Comparison of ENCODE assay signal across 19 mouse cellular contexts in genomic region chr17:40717055-40717454, GRCm38 (mm10). TPM values are rescaled to one million over a fixed set of nuclear protein-coding genes. Genes with fewer than 3 reads are reported as not detected.
"Had no signal": no experiment of that assay in that cellular context is flagged by ENCODE, and none has a peak within 500 bp of the region (broad histone marks: within the 10 kb centered on the region; RNA-seq: fewer than 3 reads in every experiment).

No protein-coding gene starts in this region.

RNA-seq across cellular contexts. Expression of gene Esp1, which starts 9.9 kb away (rescaled TPM):
- total RNA-seq: midbrain, postnatal 0 days; monocyte, adult 5-6 weeks; neutrophil, adult 5-6 weeks had no signal
- polyA plus RNA-seq: liver, postnatal 0 days; lung, adult 2 months; lung, embryonic 15.5 days; lung, postnatal 0 days; macrophage; midbrain, embryonic 11.5 days; midbrain, embryonic 13.5 days; midbrain, embryonic 15.5 days; midbrain, postnatal 0 days; neural tube, embryonic 12.5 days; neural tube, embryonic 14.5 days; spleen, adult 2 months; stomach, embryonic 15.5 days; stomach, postnatal 0 days; testis, adult 2 months; thymus, adult 2 months; urinary bladder, adult 2 months had no signal
